Mouse (Mus musculus) ES-E14 (cell line): ENCODE measurements around the gene B3galt1. TPM values are rescaled to one million over a fixed set of nuclear protein-coding genes. Genes with fewer than 3 reads are reported as not detected.

Experiments used
- DNase-seq: peaks from one replicate; pipeline ENCODE4 v3.0.0-alpha.2; 2013; ENCODE audit warnings: low read depth, low spot score
- H3K27ac ChIP-seq: 2 replicates; pipeline ENCODE4 v1.5.1; 2012; ENCODE audit warnings: low read depth, mild to moderate bottlenecking, low read length, moderate library complexity, mixed read lengths; ENCODE audit not compliant: poor library complexity, insufficient read depth, severe bottlenecking
- H3K36me3 ChIP-seq: 2 replicates; pipeline ENCODE4 v1.6.1; 2012; ENCODE audit warnings: mild to moderate bottlenecking, low read length, moderate library complexity, mixed read lengths; ENCODE audit not compliant: control insufficient read depth, poor library complexity, insufficient read depth, severe bottlenecking
- H3K4me1 ChIP-seq, 2 experiments: fragments of 150-350 bp in 1 of 2; sonication (generic) in 1 of 2; 2 replicates each; pipeline ENCODE4 v1.6.1; 2012; ENCODE audit warnings: low read length in 2 of 2, mild to moderate bottlenecking in 1 of 2, mixed read lengths in 1 of 2; ENCODE audit not compliant: control insufficient read depth in 2 of 2, insufficient read depth in 2 of 2, poor library complexity in 1 of 2
- H3K4me3 ChIP-seq, 2 experiments: fragments of 150-350 bp in 1 of 2; sonication (generic) in 1 of 2; 2 replicates each; pipeline ENCODE4 v1.5.1; 2012; ENCODE audit warnings: low read length in 2 of 2, low read depth in 1 of 2, mild to moderate bottlenecking in 1 of 2, mixed read lengths in 1 of 2; ENCODE audit not compliant: insufficient read depth in 1 of 2, poor library complexity in 1 of 2, severe bottlenecking in 1 of 2
- H3K9ac ChIP-seq: 2 replicates; pipeline ENCODE4 v1.6.1; 2012; ENCODE audit warnings: low read depth, mild to moderate bottlenecking, low read length, mixed read lengths; ENCODE audit not compliant: poor library complexity, insufficient read depth, severe bottlenecking
- H3K9me3 ChIP-seq: fragments of 150-350 bp; sonication (generic); 2 replicates; pipeline ENCODE4 v1.6.1; 2012; ENCODE audit warnings: low read depth, mild to moderate bottlenecking, low read length; ENCODE audit not compliant: control insufficient read depth, insufficient read depth
- CHD2 ChIP-seq: IDR thresholded peaks from 2 replicates; pipeline ENCODE4 v1.6.1; 2014; ENCODE audit warnings: mild to moderate bottlenecking, low read depth, low read length, inconsistent platforms
- HCFC1 ChIP-seq: IDR thresholded peaks from 2 replicates; pipeline ENCODE4 v1.6.1; 2012; ENCODE audit warnings: low read length, inconsistent platforms, borderline replicate concordance; ENCODE audit not compliant: insufficient read depth
- MAFK ChIP-seq: IDR thresholded peaks from 2 replicates; pipeline ENCODE4 v1.6.1; 2014; ENCODE audit warnings: mild to moderate bottlenecking, low read depth, low read length, inconsistent platforms; ENCODE audit not compliant: insufficient read depth
- ZC3H11A ChIP-seq: IDR thresholded peaks from 2 replicates; pipeline ENCODE4 v1.6.1; 2012; ENCODE audit warnings: low read depth, mild to moderate bottlenecking, inconsistent platforms, low read length, borderline replicate concordance
- ZNF384 ChIP-seq: IDR thresholded peaks from 2 replicates; pipeline ENCODE4 v1.6.1; 2012; ENCODE audit warnings: low read depth, low read length, inconsistent platforms
- in situ Hi-C, 2 experiments: fragments of 600-800 bp; cut with MboI; formaldehyde crosslinking; loops; one replicate each; pipeline ENCODE4 v1.15.1; 2025; ENCODE audit warnings: low sequenced_read_pairs in 2 of 2, inconsistent platforms in 1 of 2; ENCODE audit not compliant: unreplicated experiment in 2 of 2
- total RNA-seq: library from RNA; depleted of rRNA; stranded (reverse); fragments of 300-350 nt; gene quantifications from 2 replicates; pipeline ENCODE4 v1.2.3, GENCODE M21; 2012

Gene B3galt1
- total RNA-seq, 1 experiment, result 1.5 TPM

DNA sequence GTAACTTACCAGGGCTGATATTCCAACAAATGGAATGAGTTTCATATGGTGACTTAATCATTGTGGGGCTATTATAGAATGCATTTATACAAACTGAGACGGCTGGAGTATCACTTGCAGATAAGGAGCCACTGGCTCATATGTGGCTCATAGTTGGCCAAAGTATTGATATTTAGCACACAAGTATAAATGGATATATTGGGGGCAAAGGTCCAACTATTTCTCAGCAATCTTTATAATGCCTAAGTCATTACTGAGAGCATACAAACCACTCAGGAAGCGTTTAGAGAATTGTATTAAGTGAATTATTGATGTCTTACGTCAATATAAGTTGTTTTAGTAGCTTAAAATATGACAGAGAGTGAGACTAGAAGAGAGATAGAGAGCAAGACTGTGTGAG is 234.3 kb downstream of the B3galt1 start:
- H3K4me1 ChIP-seq, result no peaks in the 10 kb centered on the region
- H3K9ac ChIP-seq, result no peak overlapping the region
- in situ Hi-C loops, result no loop called here
- no peak for DNase-seq
- no peaks in the 10 kb centered on the region for H3K36me3 ChIP-seq
- no peak for TF ChIP-seq ZC3H11A
- TF ChIP-seq ZNF384, result no peak
- TF ChIP-seq CHD2, result no peak
- no peak for TF ChIP-seq MAFK
- TF ChIP-seq HCFC1, result no peak
- H3K4me3 ChIP-seq, result no peak overlapping the region
- no peak overlapping the region for H3K27ac ChIP-seq
- H3K9me3 ChIP-seq, result no peaks in the 10 kb centered on the region

DNA sequence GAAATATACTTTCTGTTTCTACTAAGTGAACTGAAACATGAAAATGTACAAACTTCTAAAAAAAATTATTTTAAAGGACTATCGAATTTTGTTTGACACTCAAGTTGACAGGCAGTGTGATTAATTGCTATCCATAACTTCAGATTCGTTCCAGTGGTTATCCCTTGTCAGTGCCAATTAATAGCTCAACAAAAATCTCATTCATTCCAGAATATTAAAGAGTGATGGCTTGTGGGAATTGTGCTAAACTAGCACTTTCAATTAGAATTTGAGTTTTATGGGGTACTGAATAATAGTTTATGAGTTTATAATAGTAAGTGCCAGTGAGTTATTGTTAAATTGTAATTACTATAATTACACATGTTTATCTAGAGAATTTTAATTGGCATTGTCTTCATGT is 250.5 kb downstream of the B3galt1 start:
- Histone ChIP-seq H3K4me1 (no peaks in the 10 kb centered on the region), H3K36me3 (no peaks in the 10 kb centered on the region), H3K4me3 (no peak overlapping the region), H3K9ac (no peak overlapping the region), H3K27ac (no peak overlapping the region), H3K9me3 (no peaks in the 10 kb centered on the region)
- in situ Hi-C loops, result no loop called here
- no peak for DNase-seq
- TF ChIP-seq CHD2 (no peak), ZNF384 (no peak), HCFC1 (no peak), ZC3H11A (no peak), MAFK (no peak)

DNA sequence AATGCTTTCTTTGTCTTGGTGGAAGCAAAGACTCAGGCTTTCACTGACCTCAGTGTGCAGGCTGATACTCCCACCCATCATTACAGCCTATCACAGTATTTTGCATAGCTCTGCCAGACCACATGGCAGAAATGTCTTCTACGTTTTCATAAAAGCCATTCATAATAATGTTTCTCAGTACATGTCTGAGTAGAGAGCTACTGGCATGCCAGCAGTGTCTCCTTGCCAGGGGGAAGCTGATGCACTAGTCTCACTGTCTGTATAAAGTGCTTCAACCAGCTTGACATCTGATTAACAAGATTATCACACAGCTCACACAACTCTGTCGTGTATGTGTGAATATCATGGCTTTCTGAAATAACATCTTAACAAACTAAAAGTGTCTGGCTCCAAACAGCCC is 252.3 kb downstream of the B3galt1 start:
- Histone ChIP-seq H3K36me3 (no peaks in the 10 kb centered on the region), H3K27ac (no peak overlapping the region), H3K9me3 (no peaks in the 10 kb centered on the region), H3K9ac (no peak overlapping the region), H3K4me3 (no peak overlapping the region), H3K4me1 (no peaks in the 10 kb centered on the region)
- no peak for DNase-seq
- in situ Hi-C loops, result no loop called here
- TF ChIP-seq MAFK (no peak), HCFC1 (no peak), ZNF384 (no peak), CHD2 (no peak), ZC3H11A (no peak)

DNA sequence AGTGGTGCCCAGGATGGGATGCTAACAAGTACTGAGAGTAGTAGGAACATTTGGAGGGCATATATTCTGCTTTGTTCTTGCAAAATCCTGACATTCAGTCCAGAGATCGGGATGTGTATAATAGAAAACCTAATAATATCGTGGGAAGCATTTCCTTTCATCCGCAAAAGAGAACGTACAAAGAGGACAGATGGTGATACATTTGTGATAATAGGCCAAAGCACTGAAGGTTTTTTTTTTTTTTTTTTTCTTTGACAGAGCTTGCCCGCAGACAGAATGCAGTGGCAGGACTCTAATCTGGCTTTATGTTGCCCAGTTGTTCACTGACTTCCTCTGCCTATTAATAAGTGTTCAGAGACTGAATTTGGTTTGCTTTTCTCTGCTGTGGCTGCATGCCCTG is 256.7 kb downstream of the B3galt1 start:
- H3K4me3 ChIP-seq, result no peak overlapping the region
- H3K36me3 ChIP-seq, result no peaks in the 10 kb centered on the region
- H3K27ac ChIP-seq, result no peak overlapping the region
- no peaks in the 10 kb centered on the region for H3K9me3 ChIP-seq
- no peak for DNase-seq
- in situ Hi-C loops, result no loop called here
- H3K4me1 ChIP-seq, result no peaks in the 10 kb centered on the region
- TF ChIP-seq CHD2 (no peak), ZC3H11A (no peak), MAFK (no peak), ZNF384 (no peak), HCFC1 (no peak)
- H3K9ac ChIP-seq, result no peak overlapping the region

DNA sequence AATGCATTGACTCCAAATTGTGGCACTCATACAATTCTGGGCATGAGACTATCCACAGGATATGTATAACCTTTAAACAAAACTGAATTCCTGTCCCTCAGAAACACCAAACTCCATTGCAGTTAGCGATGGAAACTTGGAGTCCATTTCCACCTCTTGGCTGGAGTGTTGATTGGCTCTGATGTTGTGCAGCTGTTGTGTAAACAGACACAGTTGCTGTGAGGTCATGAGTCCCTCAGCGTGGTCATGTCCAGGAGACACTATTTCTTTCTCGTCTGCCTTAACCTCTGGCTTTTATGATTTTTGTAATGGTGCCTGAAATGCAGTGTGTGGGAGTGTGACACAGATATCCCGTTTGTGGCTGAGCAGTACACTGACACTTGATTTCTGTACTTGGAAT is 262.0 kb downstream of the B3galt1 start:
- no peak for DNase-seq
- H3K9me3 ChIP-seq, result no peaks in the 10 kb centered on the region
- H3K4me1 ChIP-seq, result no peaks in the 10 kb centered on the region
- H3K36me3 ChIP-seq, result no peaks in the 10 kb centered on the region
- no peak overlapping the region for H3K4me3 ChIP-seq
- TF ChIP-seq HCFC1, result no peak
- no peak for TF ChIP-seq ZC3H11A
- no peak for TF ChIP-seq ZNF384
- no peak for TF ChIP-seq MAFK
- TF ChIP-seq CHD2, result no peak
- no peak overlapping the region for H3K9ac ChIP-seq
- H3K27ac ChIP-seq, result no peak overlapping the region
- in situ Hi-C loops, result no loop called here
